Mouse (Mus musculus) kidney, postnatal 0 days (tissue): ENCODE measurements around the gene Ispd. TPM values are rescaled to one million over a fixed set of nuclear protein-coding genes. Genes with fewer than 3 reads are reported as not detected.
A peak's percentile ranks its signal among the peaks of the same experiment; 100 is the strongest.

Experiments used
- ATAC-seq: fragments of 200-750 bp; cut with Nextera tagmentation; replicated peaks from 2 replicates; pipeline ENCODE4 v1.8.0; 2017; ENCODE audit warnings: low read depth, moderate number of reproducible peaks, moderate TSS enrichment, moderate library complexity; ENCODE audit not compliant: low FRiP score
- DNase-seq: peaks from one replicate; pipeline ENCODE4 v3.0.0-alpha.2; 2016; ENCODE audit warnings: low spot score
- H3K27ac ChIP-seq: fragments of 300-500 bp; sonication (generic); 2 replicates; pipeline ENCODE4 v1.5.1; 2014; ENCODE audit warnings: mild to moderate bottlenecking
- H3K27me3 ChIP-seq: fragments of 300-500 bp; sonication (generic); 2 replicates; pipeline ENCODE4 v1.6.1; 2014; ENCODE audit warnings: low read length, mixed read lengths; ENCODE audit not compliant: insufficient read depth
- H3K36me3 ChIP-seq: fragments of 300-500 bp; sonication (generic); 2 replicates; pipeline ENCODE4 v1.6.1; 2014; ENCODE audit warnings: low read length, mixed read lengths; ENCODE audit not compliant: insufficient read depth
- H3K4me1 ChIP-seq: fragments of 300-500 bp; sonication (generic); replicated peaks from 2 replicates; pipeline ENCODE4 v1.6.1; 2014; ENCODE audit warnings: antibody characterized with exemption, low read length, mixed read lengths; ENCODE audit not compliant: insufficient read depth
- H3K4me2 ChIP-seq: fragments of 300-500 bp; sonication (generic); 2 replicates; pipeline ENCODE4 v1.6.1; 2014; ENCODE audit warnings: mild to moderate bottlenecking, low read length, moderate library complexity, mixed read lengths
- H3K4me3 ChIP-seq: fragments of 300-500 bp; sonication (generic); replicated peaks from 2 replicates; pipeline ENCODE4 v1.5.1; 2014; ENCODE audit warnings: low read depth, low read length
- H3K9ac ChIP-seq: fragments of 300-500 bp; sonication (generic); 2 replicates; pipeline ENCODE4 v1.6.1; 2014; ENCODE audit warnings: low read depth, low read length
- H3K9me3 ChIP-seq: fragments of 300-500 bp; sonication (generic); replicated peaks from 2 replicates; pipeline ENCODE4 v1.6.1; 2016; ENCODE audit warnings: low read length, inconsistent platforms, mixed read lengths
- CTCF ChIP-seq: IDR thresholded peaks from 2 replicates; pipeline ENCODE4 v1.5.1; 2016; ENCODE audit warnings: antibody characterized with exemption, low read depth, mild to moderate bottlenecking, moderate library complexity
- WGBS: fragments of 180-500 bp; shearing (Covaris S2); extraction: QIAGEN DNeasy Blood & Tissue Kit; methylation state at CpG from one replicate; pipeline ENCODE4 v1.1.7; 2014; 5-methylcytosine and 5-hydroxymethylcytosine counted together
- polyA plus RNA-seq: library from polyadenylated mRNA; unstranded; fragments of >200 nt; fragmentation: Nextera tagmentation; extraction: Ambion mirVana; gene quantifications from 2 replicates; pipeline ENCODE4 v1.2.1, GENCODE M21; 2015

Gene Ispd
- polyA plus RNA-seq, 1 experiment from 2014 or later: 21.4 TPM

- no peak overlapping the region for H3K27ac ChIP-seq
- no peak overlapping the region for H3K4me2 ChIP-seq
- DNase-seq (no peak), ATAC-seq (no peak)
- H3K4me3 ChIP-seq: no peak overlapping the region
- 91% methylated on average over 7 of the region's 7 CpGs for WGBS
- H3K9ac ChIP-seq: no peak overlapping the region
- H3K4me1 ChIP-seq: no peaks in the 10 kb centered on the region
- H3K27me3 ChIP-seq: no peaks in the 10 kb centered on the region
- no peaks in the 10 kb centered on the region for H3K9me3 ChIP-seq
- no peak for TF ChIP-seq CTCF
- no peaks in the 10 kb centered on the region for H3K36me3 ChIP-seq
These were observed 126.1 kb downstream of the Ispd start for GRCm38 (mm10) chr12:36507111-36507903.

- no peaks in the 10 kb centered on the region for H3K27me3 ChIP-seq
- no peak overlapping the region for H3K4me3 ChIP-seq
- DNase-seq (peak; percentile 93), ATAC-seq (peak; percentile 87)
- WGBS: 46% methylated on average over 10 of the region's 10 CpGs
- no peaks in the 10 kb centered on the region for H3K4me1 ChIP-seq
- TF ChIP-seq CTCF: 0 out of 2 replicates have a peak, but pooled peaks have one; percentile 6
- peak overlapping the region; percentile 81 for H3K27ac ChIP-seq
- H3K36me3 ChIP-seq: no peaks in the 10 kb centered on the region
- no peaks in the 10 kb centered on the region for H3K9me3 ChIP-seq
- no peak overlapping the region for H3K9ac ChIP-seq
- H3K4me2 ChIP-seq: no peak overlapping the region
These were observed 128.8 kb downstream of the Ispd start for GRCm38 (mm10) chr12:36509954-36510642.

GRCm38 (mm10) chr12:36521774-36522173 lies 140.5 kb downstream of the Ispd start:
- WGBS: 68% methylated on average over 2 of the region's 2 CpGs
- no peak for TF ChIP-seq CTCF
- DNase-seq (no peak), ATAC-seq (no peak)
- no peaks in the 10 kb centered on the region for H3K27me3 ChIP-seq
- no peak overlapping the region for H3K4me3 ChIP-seq
- no peak overlapping the region for H3K9ac ChIP-seq
- no peak overlapping the region for H3K4me2 ChIP-seq
- H3K36me3 ChIP-seq: no peaks in the 10 kb centered on the region
- no peaks in the 10 kb centered on the region for H3K9me3 ChIP-seq
- no peaks in the 10 kb centered on the region for H3K4me1 ChIP-seq
- no peak overlapping the region for H3K27ac ChIP-seq

GRCm38 (mm10) chr12:36523515-36523914 lies 142.3 kb downstream of the Ispd start:
- Histone ChIP-seq H3K4me2 (no peak overlapping the region), H3K9me3 (no peaks in the 10 kb centered on the region), H3K27ac (no peak overlapping the region), H3K9ac (no peak overlapping the region), H3K27me3 (no peaks in the 10 kb centered on the region), H3K4me3 (no peak overlapping the region), H3K4me1 (no peaks in the 10 kb centered on the region), H3K36me3 (no peaks in the 10 kb centered on the region)
- 84% methylated on average over 2 of the region's 2 CpGs for WGBS
- no peak for TF ChIP-seq CTCF
- ATAC-seq: peak; percentile 40; the same call in 1 of the 2 replicates
- DNase-seq: no peak

- DNase-seq (no peak), ATAC-seq (no peak)
- H3K27ac ChIP-seq: peak overlapping the region; percentile 14; the same call in 1 of the 2 replicates
- no peak for TF ChIP-seq CTCF
- H3K36me3 ChIP-seq: no peaks in the 10 kb centered on the region
- H3K9me3 ChIP-seq: no peaks in the 10 kb centered on the region
- no peak overlapping the region for H3K4me3 ChIP-seq
- no peak overlapping the region for H3K4me2 ChIP-seq
- no peaks in the 10 kb centered on the region for H3K27me3 ChIP-seq
- WGBS: 58% methylated on average over 2 of the region's 2 CpGs
- no peaks in the 10 kb centered on the region for H3K4me1 ChIP-seq
- no peak overlapping the region for H3K9ac ChIP-seq
These were observed 149.7 kb downstream of the Ispd start for GRCm38 (mm10) chr12:36530920-36531319.

- DNase-seq (peak; percentile 59), ATAC-seq (peak; percentile 69)
- Histone ChIP-seq H3K4me1 (no peaks in the 10 kb centered on the region), H3K9ac (no peak overlapping the region), H3K36me3 (no peaks in the 10 kb centered on the region), H3K9me3 (no peaks in the 10 kb centered on the region), H3K27ac (no peak overlapping the region), H3K4me3 (no peak overlapping the region), H3K4me2 (no peak overlapping the region), H3K27me3 (no peaks in the 10 kb centered on the region)
- 43% methylated on average over 4 of the region's 4 CpGs for WGBS
- no peak for TF ChIP-seq CTCF
These were observed 150.3 kb downstream of the Ispd start for GRCm38 (mm10) chr12:36531421-36532072.
